Mouse (Mus musculus): ENCODE results near the gene Kcnc3. TPM values are rescaled to one million over a fixed set of nuclear protein-coding genes. Genes with fewer than 3 reads are reported as not detected.

Gene Kcnc3
- polyA plus RNA-seq, 1 experiment, result 0.26 TPM

- peaks cover 52% of the 10 kb centered on the region for H3K27me3 ChIP-seq (ENCODE audit: control insufficient read depth, insufficient read depth, insufficient read length)
- H3K4me3 ChIP-seq (ENCODE audit: insufficient read depth, poor library complexity, severe bottlenecking), result no peak overlapping the region
- no peaks in the 10 kb centered on the region for H3K79me2 ChIP-seq (ENCODE audit: control insufficient read depth, insufficient read depth)
- TF ChIP-seq CTCF (IDR thresholded peaks at IDR 0.05; ENCODE audit: control insufficient read depth, insufficient read depth, insufficient read length) (no peak), FOSL1 (IDR thresholded peaks at IDR 0.05; ENCODE audit: insufficient read depth, low read length, poor library complexity, severe bottlenecking) (no peak), MAX (IDR thresholded peaks at IDR 0.05) (no peak), MYOG (IDR thresholded peaks at IDR 0.05; ENCODE audit: control insufficient read depth, extremely low read depth, insufficient read length) (no peak), CEBPB (IDR thresholded peaks at IDR 0.05; ENCODE audit: low read depth) (no peak), MYOD1 (IDR thresholded peaks at IDR 0.05; ENCODE audit: control insufficient read depth, insufficient read length, low read depth) (no peak)
- no peaks in the 10 kb centered on the region for H3K79me3 ChIP-seq (ENCODE audit: low read depth)
- H3K36me3 ChIP-seq (ENCODE audit: control insufficient read depth, insufficient read depth), result no peaks in the 10 kb centered on the region
- no peak overlapping the region for H3ac ChIP-seq (ENCODE audit: control insufficient read depth, insufficient read length, low read depth)
Measured at GRCm38 (mm10) chr7:44598336-44598735, 7.9 kb downstream of the Kcnc3 start.

- Histone ChIP-seq H3K4me3 (ENCODE audit: insufficient read depth, poor library complexity, severe bottlenecking) (no peak overlapping the region), H3K27me3 (ENCODE audit: control insufficient read depth, insufficient read depth, insufficient read length) (peaks cover 62% of the 10 kb centered on the region), H3K79me3 (ENCODE audit: low read depth) (no peaks in the 10 kb centered on the region), H3K79me2 (ENCODE audit: control insufficient read depth, insufficient read depth) (no peaks in the 10 kb centered on the region), H3ac (ENCODE audit: control insufficient read depth, insufficient read length, low read depth) (no peak overlapping the region), H3K36me3 (ENCODE audit: control insufficient read depth, insufficient read depth) (no peaks in the 10 kb centered on the region)
- TF ChIP-seq USF1 (IDR thresholded peaks at IDR 0.05; ENCODE audit: low read depth), result no peak
- no peak for TF ChIP-seq MYOD1 (IDR thresholded peaks at IDR 0.05; ENCODE audit: control insufficient read depth, insufficient read length, low read depth)
- TF ChIP-seq CEBPB (IDR thresholded peaks at IDR 0.05; ENCODE audit: low read depth), result no peak
Measured at GRCm38 (mm10) chr7:44600691-44601262, 10.3 kb downstream of the Kcnc3 start.

- no peak overlapping the region for H3ac ChIP-seq (ENCODE audit: control insufficient read depth, insufficient read length, low read depth)
- no peak overlapping the region for H3K4me3 ChIP-seq (ENCODE audit: insufficient read depth, poor library complexity, severe bottlenecking)
- TF ChIP-seq MYOG (IDR thresholded peaks at IDR 0.05; ENCODE audit: control insufficient read depth, extremely low read depth, insufficient read length) (no peak), CEBPB (IDR thresholded peaks at IDR 0.05; ENCODE audit: low read depth) (no peak), FOSL1 (IDR thresholded peaks at IDR 0.05; ENCODE audit: insufficient read depth, low read length, poor library complexity, severe bottlenecking) (no peak), MAX (IDR thresholded peaks at IDR 0.05) (no peak), MYOD1 (IDR thresholded peaks at IDR 0.05; ENCODE audit: control insufficient read depth, insufficient read length, low read depth) (no peak), CTCF (IDR thresholded peaks at IDR 0.05; ENCODE audit: control insufficient read depth, insufficient read depth, insufficient read length) (no peak), USF1 (IDR thresholded peaks at IDR 0.05; ENCODE audit: low read depth) (no peak)
- no peaks in the 10 kb centered on the region for H3K79me2 ChIP-seq (ENCODE audit: control insufficient read depth, insufficient read depth)
- no peaks in the 10 kb centered on the region for H3K79me3 ChIP-seq (ENCODE audit: low read depth)
- H3K36me3 ChIP-seq (ENCODE audit: control insufficient read depth, insufficient read depth), result no peaks in the 10 kb centered on the region
- H3K27me3 ChIP-seq (ENCODE audit: control insufficient read depth, insufficient read depth, insufficient read length), result peaks cover 71% of the 10 kb centered on the region
Measured at GRCm38 (mm10) chr7:44601646-44602045, 11.2 kb downstream of the Kcnc3 start.

- H3K4me3 ChIP-seq (ENCODE audit: insufficient read depth, poor library complexity, severe bottlenecking), result no peak overlapping the region
Measured at GRCm38 (mm10) chr7:44602443-44602842, 12.0 kb downstream of the Kcnc3 start.

GRCm38 (mm10) chr7:44603186-44603855 lies 12.9 kb downstream of the Kcnc3 start:
- TF ChIP-seq CTCF (IDR thresholded peaks at IDR 0.05; ENCODE audit: control insufficient read depth, insufficient read depth, insufficient read length), result no peak
- Histone ChIP-seq H3K4me3 (ENCODE audit: insufficient read depth, poor library complexity, severe bottlenecking) (no peak overlapping the region), H3K27me3 (ENCODE audit: control insufficient read depth, insufficient read depth, insufficient read length) (peaks cover 70% of the 10 kb centered on the region), H3K79me2 (ENCODE audit: control insufficient read depth, insufficient read depth) (no peaks in the 10 kb centered on the region), H3K79me3 (ENCODE audit: low read depth) (no peaks in the 10 kb centered on the region), H3K36me3 (ENCODE audit: control insufficient read depth, insufficient read depth) (no peaks in the 10 kb centered on the region), H3ac (ENCODE audit: control insufficient read depth, insufficient read length, low read depth) (no peak overlapping the region)

More at GRCm38 (mm10) chr7:44602443-44602842, 12.0 kb downstream of the Kcnc3 start:
- TF ChIP-seq MAX (IDR thresholded peaks at IDR 0.05) (no peak), CTCF (IDR thresholded peaks at IDR 0.05; ENCODE audit: control insufficient read depth, insufficient read depth, insufficient read length) (no peak), MYOG (IDR thresholded peaks at IDR 0.05; ENCODE audit: control insufficient read depth, extremely low read depth, insufficient read length) (no peak), CEBPB (IDR thresholded peaks at IDR 0.05; ENCODE audit: low read depth) (no peak), FOSL1 (IDR thresholded peaks at IDR 0.05; ENCODE audit: insufficient read depth, low read length, poor library complexity, severe bottlenecking) (no peak), MYOD1 (IDR thresholded peaks at IDR 0.05; ENCODE audit: control insufficient read depth, insufficient read length, low read depth) (no peak), USF1 (IDR thresholded peaks at IDR 0.05; ENCODE audit: low read depth) (no peak)
- H3K36me3 ChIP-seq (ENCODE audit: control insufficient read depth, insufficient read depth), result no peaks in the 10 kb centered on the region
- H3K27me3 ChIP-seq (ENCODE audit: control insufficient read depth, insufficient read depth, insufficient read length), result peaks cover 71% of the 10 kb centered on the region
- no peaks in the 10 kb centered on the region for H3K79me3 ChIP-seq (ENCODE audit: low read depth)
- no peak overlapping the region for H3ac ChIP-seq (ENCODE audit: control insufficient read depth, insufficient read length, low read depth)
- no peaks in the 10 kb centered on the region for H3K79me2 ChIP-seq (ENCODE audit: control insufficient read depth, insufficient read depth)

- TF ChIP-seq MAX (IDR thresholded peaks at IDR 0.05) (no peak), CEBPB (IDR thresholded peaks at IDR 0.05; ENCODE audit: low read depth) (no peak), FOSL1 (IDR thresholded peaks at IDR 0.05; ENCODE audit: insufficient read depth, low read length, poor library complexity, severe bottlenecking) (no peak), MYOG (IDR thresholded peaks at IDR 0.05; ENCODE audit: control insufficient read depth, extremely low read depth, insufficient read length) (no peak), MYOD1 (IDR thresholded peaks at IDR 0.05; ENCODE audit: control insufficient read depth, insufficient read length, low read depth) (no peak), CTCF (IDR thresholded peaks at IDR 0.05; ENCODE audit: control insufficient read depth, insufficient read depth, insufficient read length) (no peak), USF1 (IDR thresholded peaks at IDR 0.05; ENCODE audit: low read depth) (no peak)
- H3K36me3 ChIP-seq (ENCODE audit: control insufficient read depth, insufficient read depth), result no peaks in the 10 kb centered on the region
- no peaks in the 10 kb centered on the region for H3K79me2 ChIP-seq (ENCODE audit: control insufficient read depth, insufficient read depth)
- no peak overlapping the region for H3ac ChIP-seq (ENCODE audit: control insufficient read depth, insufficient read length, low read depth)
- H3K27me3 ChIP-seq (ENCODE audit: control insufficient read depth, insufficient read depth, insufficient read length), result peaks cover 73% of the 10 kb centered on the region
- no peak overlapping the region for H3K4me3 ChIP-seq (ENCODE audit: insufficient read depth, poor library complexity, severe bottlenecking)
- H3K79me3 ChIP-seq (ENCODE audit: low read depth), result no peaks in the 10 kb centered on the region
Measured at GRCm38 (mm10) chr7:44604139-44604606, 13.7 kb downstream of the Kcnc3 start.

Measured in C2C12 (cell line).